Mouse (Mus musculus) urinary bladder, postnatal 36 days (tissue): Measurements from ENCODE around the gene Tmem140.
A peak's percentile ranks its signal among the peaks of the same experiment; 100 is the strongest.

ENCODE experiments used
- DNase-seq, 2 experiments: peaks; one replicate each; pipeline ENCODE4 v3.0.0; 2022; ENCODE audit warnings: low spot score in 2 of 2, mixed read lengths in 1 of 2

Gene Tmem140

DNA sequence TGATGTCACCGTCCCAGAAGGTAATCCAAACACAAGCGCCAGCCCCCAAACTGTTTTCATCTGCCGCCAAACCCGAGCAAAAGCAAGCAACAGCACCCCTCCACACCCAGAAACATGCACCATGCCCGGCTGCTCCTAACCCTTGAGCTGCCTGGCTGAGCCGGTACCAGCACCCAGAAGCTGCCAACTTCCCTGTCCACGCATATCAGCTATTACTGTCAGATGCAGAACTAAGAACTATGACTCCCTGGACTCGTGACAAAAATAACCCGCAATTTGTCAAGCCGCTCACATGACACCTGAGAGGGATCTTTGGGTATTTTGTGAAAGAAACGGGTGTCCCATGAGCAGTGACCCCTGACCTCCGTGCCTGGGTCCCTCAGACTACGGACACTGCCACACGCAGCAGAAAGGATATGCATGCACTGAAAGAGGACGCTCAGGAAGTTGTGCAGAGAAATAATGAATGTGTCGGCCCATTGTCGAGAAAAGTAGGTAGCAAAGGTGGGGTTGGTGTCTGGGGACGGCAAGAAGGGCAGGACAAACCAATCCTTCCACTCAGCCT is 44.8 kb downstream of the Tmem140 start:
- no peak for DNase-seq

GRCm38 (mm10) chr6:34909631-34910345 is 46.8 kb downstream of the Tmem140 start:
- no peak for DNase-seq

DNA sequence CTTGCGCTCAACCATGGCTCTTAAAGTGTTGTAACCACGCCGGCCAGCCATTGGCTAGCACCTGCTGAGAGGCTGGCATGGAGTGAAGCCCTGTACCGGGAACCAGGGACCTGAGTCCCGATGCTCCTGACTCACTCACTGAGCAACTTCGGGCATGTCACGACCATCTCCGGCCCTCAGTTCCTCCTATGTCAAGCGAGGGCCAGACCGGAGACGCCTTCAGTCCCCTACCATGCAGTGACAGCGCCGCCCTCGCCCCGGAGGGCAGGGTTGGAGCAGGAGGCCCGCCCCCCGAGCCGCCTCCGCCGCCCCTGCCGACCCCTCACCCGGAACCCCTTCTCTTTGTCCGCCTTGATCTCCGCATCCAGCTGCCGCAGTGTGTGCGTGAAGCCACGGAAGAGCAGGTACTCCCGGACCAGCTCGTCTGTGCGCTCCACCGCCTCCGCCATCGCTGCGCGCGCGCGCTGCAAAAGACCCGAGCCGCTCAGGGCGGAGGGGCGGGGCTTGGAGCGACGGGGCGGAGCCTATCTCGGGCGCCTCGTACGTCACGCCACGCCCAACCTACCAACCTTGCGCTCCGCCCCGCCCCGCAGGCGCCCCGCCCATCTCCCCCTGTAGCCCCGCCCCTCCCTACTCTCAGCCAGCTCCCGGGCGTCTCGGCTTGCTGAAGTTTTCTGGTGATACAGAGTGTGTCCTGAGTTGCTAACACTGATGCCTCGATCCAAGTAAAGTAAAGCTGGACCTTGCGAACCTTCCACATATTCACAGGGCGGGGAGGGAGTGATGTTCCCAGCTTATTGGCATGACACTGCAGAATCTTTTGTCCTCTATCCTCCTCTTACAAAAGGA is 47.6 kb downstream of the Tmem140 start, which contains the start of gene Wdr91:
Gene Wdr91, minus strand, starts transcription at position 506 of the 849 bp plus-strand sequence.
- peak; percentile 91 to 92 for DNase-seq

- DNase-seq: no peak
These were observed 50.5 kb downstream of the Tmem140 start for GRCm38 (mm10) chr6:34913341-34914040.

GRCm38 (mm10) chr6:34914462-34914861 is 51.5 kb downstream of the Tmem140 start:
- no peak for DNase-seq

DNA sequence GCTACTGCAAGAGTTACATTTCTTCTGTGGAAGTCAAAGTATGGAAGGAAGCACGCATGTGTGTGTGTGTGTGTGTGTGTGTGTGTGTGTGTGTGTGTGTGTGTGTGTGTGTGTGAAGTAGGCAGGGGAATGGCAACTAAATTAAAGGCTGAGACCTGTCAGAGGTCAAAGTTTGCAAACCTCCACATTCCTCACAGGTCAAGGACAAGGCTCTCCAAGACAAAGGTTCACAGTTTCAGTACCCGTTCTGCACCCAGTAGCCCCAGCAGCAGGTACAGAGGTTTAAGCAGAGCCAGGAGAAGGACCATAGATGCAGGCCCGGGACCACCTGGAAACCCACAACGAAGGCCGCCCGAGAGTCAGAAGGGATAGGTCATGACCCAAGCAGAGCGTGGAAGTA is 56.2 kb downstream of the Tmem140 start:
- DNase-seq: no peak

GRCm38 (mm10) chr6:34919956-34920355 is 57.0 kb downstream of the Tmem140 start, which contains the start of gene Stra8:
Stra8 (plus strand) TSS chr6:34920163.
- DNase-seq: no peak

GRCm38 (mm10) chr6:34920631-34921030 is 57.7 kb downstream of the Tmem140 start:
- no peak for DNase-seq

DNA sequence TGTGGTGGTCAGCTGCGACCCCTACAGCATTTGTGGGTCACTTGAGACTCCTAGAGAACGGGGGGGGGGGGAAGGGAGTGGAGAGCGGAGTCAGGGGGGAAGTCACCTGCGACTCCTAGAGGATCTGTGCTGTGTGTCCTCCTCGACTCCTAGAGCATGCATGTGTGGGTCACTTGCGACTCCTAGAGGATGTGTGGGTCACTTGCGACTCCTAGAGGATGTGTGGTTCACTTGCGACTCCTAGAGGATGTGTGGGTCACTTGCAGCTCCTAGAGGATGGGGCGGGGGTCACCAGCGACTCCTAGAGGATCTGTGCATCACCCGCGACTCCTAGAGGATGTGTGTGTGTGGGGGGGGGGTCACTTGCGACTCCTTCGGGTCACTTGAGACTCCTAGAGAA is 59.0 kb downstream of the Tmem140 start:
- peak in 1 of 2 experiments; percentile 24 for DNase-seq
